Mouse (Mus musculus) C2C12 (cell line): ENCODE measurements around the gene Ccdc116.

Experiments used
- CTCF ChIP-seq: IDR thresholded peaks from one replicate; pipeline ENCODE4 v1.5.1; 2011; ENCODE audit not compliant: control insufficient read depth, insufficient read depth, insufficient read length
- MAX ChIP-seq: IDR thresholded peaks from one replicate; pipeline ENCODE4 v1.6.1; 2011; ENCODE audit warnings: mild to moderate bottlenecking, control low read depth
- MYOD1 ChIP-seq: IDR thresholded peaks from one replicate; pipeline ENCODE4 v1.6.1; 2011; ENCODE audit warnings: low read depth; ENCODE audit not compliant: control insufficient read depth, insufficient read length
- USF1 ChIP-seq: IDR thresholded peaks from one replicate; pipeline ENCODE4 v1.6.1; 2011; ENCODE audit warnings: low read depth, mild to moderate bottlenecking, control low read depth, moderate library complexity

DNA sequence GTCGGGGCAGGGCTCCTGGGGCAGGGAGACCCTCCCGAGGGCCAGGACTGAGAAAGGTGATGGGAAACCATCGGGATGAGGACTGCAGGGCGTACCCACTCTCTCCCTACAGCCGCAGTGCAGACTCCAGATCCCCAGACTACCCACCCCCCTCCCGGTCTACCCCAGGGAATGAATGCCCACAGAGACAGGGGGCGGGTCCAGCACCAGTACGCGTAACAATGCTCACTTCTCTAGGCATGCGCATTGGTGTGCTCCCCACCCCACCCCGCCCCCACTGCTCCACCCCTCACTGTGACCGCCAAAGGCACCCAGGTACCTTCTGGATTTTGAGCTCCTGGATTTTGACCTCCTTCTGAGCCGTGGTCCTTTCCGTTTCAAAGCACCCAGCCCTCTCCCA is 25.5 kb downstream of the Ccdc116 start:
- no peak for TF ChIP-seq CTCF
- TF ChIP-seq MAX, result no peak
- no peak for TF ChIP-seq MYOD1
- TF ChIP-seq USF1, result no peak
